Mouse (Mus musculus) megakaryocyte, adult 5-6 weeks (primary cell): ENCODE results near the gene Efcab1. TPM values are rescaled to one million over a fixed set of nuclear protein-coding genes. Genes with fewer than 3 reads are reported as not detected.

Experiments
- ATAC-seq: 2 replicates; pipeline ENCODE4 v1.8.0; 2016; ENCODE audit warnings: mild to moderate bottlenecking, inconsistent platforms; ENCODE audit not compliant: poor library complexity, severe bottlenecking
- total RNA-seq, 2 experiments: library from RNA; stranded (forward) in 1 of 2; stranded (reverse) in 1 of 2; fragments of 153-499, 151-499 nt in 1 of 2; fragments of 221-1000, 200-1000 nt in 1 of 2; gene quantifications; 2 replicates each; pipeline versions ENCODE4 v1.2.3 to v1.2.4; 2015 to 2017

Gene Efcab1
- total RNA-seq, 2 experiments from 2014 or later = not detected

- ATAC-seq = no peak
Observed at GRCm38 (mm10) chr16:14992461-14993107, 86.2 kb downstream of the Efcab1 start.

DNA sequence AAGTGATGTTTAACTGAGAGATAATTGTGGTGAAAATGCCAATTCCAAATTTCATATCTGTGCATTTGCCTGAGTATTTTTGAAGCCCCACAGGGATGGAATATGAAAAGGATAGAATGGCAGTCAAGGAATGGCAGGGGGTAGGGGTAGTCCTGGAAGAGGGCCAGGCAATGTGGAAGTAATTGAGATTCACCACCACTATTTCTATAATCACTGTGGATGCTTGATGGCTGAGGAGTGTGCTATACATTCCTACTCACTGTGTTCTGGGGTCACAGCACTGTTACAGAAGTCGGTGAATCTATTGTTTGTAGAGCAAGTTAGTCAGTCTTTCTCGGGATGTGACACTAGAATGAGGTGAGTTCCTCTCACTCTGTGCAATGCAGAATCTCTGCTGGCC, 108.3 kb downstream of the Efcab1 start:
- ATAC-seq = no peak
